Mouse (Mus musculus) lung, embryonic 16.5 days (tissue): ENCODE results near the gene Speer4e. TPM values are rescaled to one million over a fixed set of nuclear protein-coding genes. Genes with fewer than 3 reads are reported as not detected.
"Not testable (repeated sequence)": the region's sequence is repeated elsewhere in the genome, so short reads cannot be mapped to it uniquely, and the experiment has no call there.

ENCODE experiments used
- ATAC-seq: fragments of 200-750 bp; cut with Nextera tagmentation; 2 replicates; pipeline ENCODE4 v1.8.0; 2017; ENCODE audit warnings: low read depth, mild to moderate bottlenecking, moderate library complexity
- H3K27ac ChIP-seq: fragments of 300-500 bp; sonication (generic); 2 replicates; pipeline ENCODE4 v1.5.1; 2014; ENCODE audit warnings: mild to moderate bottlenecking, control low read depth, low read length
- H3K27me3 ChIP-seq: fragments of 300-500 bp; sonication (generic); 2 replicates; pipeline ENCODE4 v1.6.1; 2014; ENCODE audit warnings: low read depth, low read length, mixed read lengths; ENCODE audit not compliant: control insufficient read depth, insufficient read depth
- H3K36me3 ChIP-seq: fragments of 300-500 bp; sonication (generic); 2 replicates; pipeline ENCODE4 v1.6.1; 2014; ENCODE audit warnings: low read length; ENCODE audit not compliant: control insufficient read depth, insufficient read depth
- H3K4me1 ChIP-seq: fragments of 300-500 bp; sonication (generic); replicated peaks from 2 replicates; pipeline ENCODE4 v1.6.1; 2014; ENCODE audit warnings: low read length, mixed read lengths; ENCODE audit not compliant: control insufficient read depth, insufficient read depth
- H3K4me2 ChIP-seq: fragments of 300-500 bp; sonication (generic); 2 replicates; pipeline ENCODE4 v1.6.1; 2014; ENCODE audit warnings: low read depth, low read length, control low read depth
- H3K4me3 ChIP-seq: fragments of 300-500 bp; sonication (generic); 2 replicates; pipeline ENCODE4 v1.5.1; 2014; ENCODE audit warnings: mild to moderate bottlenecking, low read length, control low read depth
- H3K9ac ChIP-seq: fragments of 300-500 bp; sonication (generic); 2 replicates; pipeline ENCODE4 v1.6.1; 2014; ENCODE audit warnings: low read length, control low read depth
- H3K9me3 ChIP-seq: fragments of 300-500 bp; sonication (generic); 2 replicates; pipeline ENCODE4 v1.6.1; 2016; ENCODE audit warnings: low read length; ENCODE audit not compliant: control insufficient read depth
- WGBS: fragments of 180-500 bp; shearing (Covaris S2); extraction: QIAGEN DNeasy Blood & Tissue Kit; methylation state at CpG from one replicate; pipeline ENCODE4 v1.1.7; 2014; 5-methylcytosine and 5-hydroxymethylcytosine counted together
- polyA plus RNA-seq: library from polyadenylated mRNA; unstranded; fragments of >200 nt; fragmentation: Nextera tagmentation; extraction: Ambion mirVana; gene quantifications from 2 replicates; pipeline ENCODE4 v1.2.1, GENCODE M21; 2015

Gene Speer4e
- polyA plus RNA-seq, result not detected in 2 replicates

DNA sequence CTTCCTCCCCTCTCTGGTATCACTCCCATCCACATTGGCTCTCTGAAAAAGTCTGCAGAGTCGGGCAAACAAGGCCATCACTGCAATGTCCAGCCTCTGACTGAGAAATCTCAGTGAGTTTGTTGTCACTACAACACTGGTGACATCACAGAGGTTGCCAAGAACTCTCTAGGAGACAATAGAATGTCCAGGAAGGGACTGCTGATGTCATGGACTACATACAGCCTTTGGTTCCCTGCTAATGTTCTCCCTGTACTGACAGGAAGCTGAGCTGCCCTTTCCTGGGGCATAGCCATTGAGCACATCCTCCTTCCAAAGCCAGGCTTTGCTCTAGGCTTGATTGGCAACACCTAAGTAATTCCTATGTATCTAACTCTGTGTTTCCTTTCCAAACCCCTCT is at the start of gene Speer4e:
Gene Speer4e (minus strand): TSS at position 101 of the 400 bp plus-strand sequence.
- H3K36me3 ChIP-seq, H3K9me3 ChIP-seq, H3K9ac ChIP-seq, H3K27me3 ChIP-seq, H3K4me1 ChIP-seq, H3K27ac ChIP-seq, H3K4me3 ChIP-seq, ATAC-seq, H3K4me2 ChIP-seq: not testable (repeated sequence)
- WGBS, result 30% methylated on average over 1 of the region's 1 CpGs

GRCm38 (mm10) chr5:14986649-14987387 is 48.6 kb upstream of the Speer4e start:
- H3K4me1 ChIP-seq, H3K27me3 ChIP-seq, H3K4me3 ChIP-seq, H3K36me3 ChIP-seq, H3K9me3 ChIP-seq, H3K4me2 ChIP-seq, H3K9ac ChIP-seq, H3K27ac ChIP-seq: not testable (repeated sequence)
- ATAC-seq, result 0 out of 2 replicates have a peak, but pooled peaks have one; percentile 38
- 35% methylated on average over 5 of the region's 6 CpGs for WGBS

- H3K4me2 ChIP-seq, H3K9me3 ChIP-seq, H3K27me3 ChIP-seq, H3K4me1 ChIP-seq, H3K36me3 ChIP-seq, ATAC-seq, H3K27ac ChIP-seq, H3K9ac ChIP-seq, H3K4me3 ChIP-seq: not testable (repeated sequence)
- WGBS, result no CpG with 5 or more reads among the region's 1 CpGs
Measured at GRCm38 (mm10) chr5:14978835-14979234, 40.6 kb upstream of the Speer4e start, which contains the start of gene Gm10354. Gene Gm10354 (minus strand): TSS chr5:14978935.

DNA sequence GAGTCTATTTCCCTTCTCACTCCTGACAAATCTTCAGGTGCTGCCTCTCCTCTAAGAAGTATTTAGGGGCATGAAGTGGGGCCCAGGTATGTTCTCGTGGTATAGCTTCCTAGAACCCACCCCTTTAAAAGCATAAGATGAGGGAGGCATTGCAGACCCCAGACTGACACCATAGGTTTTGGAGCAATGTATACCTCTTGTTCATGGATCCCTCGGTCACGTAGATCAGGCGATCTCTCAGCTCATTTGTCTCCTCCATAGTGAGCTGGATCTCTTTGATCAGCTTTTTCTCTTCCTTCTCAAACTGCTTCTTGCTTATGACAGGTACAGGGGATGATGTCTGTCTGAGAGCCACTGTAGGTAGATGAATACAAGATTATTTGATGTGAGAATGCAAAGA is 39.1 kb upstream of the Speer4e start:
- H3K27me3 ChIP-seq, ATAC-seq, H3K9ac ChIP-seq, H3K4me3 ChIP-seq, H3K4me2 ChIP-seq, H3K36me3 ChIP-seq, H3K4me1 ChIP-seq, H3K9me3 ChIP-seq, H3K27ac ChIP-seq: not testable (repeated sequence)
- 71% methylated on average over 4 of the region's 4 CpGs for WGBS

DNA sequence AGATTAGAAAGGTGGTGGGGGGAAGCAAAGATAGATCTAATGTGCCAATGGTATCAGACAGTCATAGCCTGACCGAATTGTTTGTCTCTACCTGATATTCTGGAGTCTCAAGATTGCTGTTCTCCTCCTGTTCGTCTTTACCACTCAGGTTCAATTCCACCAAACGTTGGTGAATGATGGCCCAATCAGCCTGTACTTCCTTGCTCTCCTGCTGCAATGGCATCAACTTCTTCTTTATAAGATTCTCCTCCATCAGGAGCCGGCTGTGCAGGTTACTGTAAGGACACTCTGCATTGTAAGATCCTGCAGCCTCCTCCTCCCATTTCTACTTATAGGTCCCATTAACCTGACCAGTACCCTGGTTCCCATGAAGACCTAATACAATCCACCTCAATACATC is 37.1 kb upstream of the Speer4e start:
- not testable (repeated sequence) for H3K36me3 ChIP-seq, H3K4me3 ChIP-seq, H3K9me3 ChIP-seq, ATAC-seq, H3K27ac ChIP-seq, H3K27me3 ChIP-seq, H3K9ac ChIP-seq, H3K4me2 ChIP-seq, H3K4me1 ChIP-seq
- 51% methylated on average over 3 of the region's 4 CpGs for WGBS

DNA sequence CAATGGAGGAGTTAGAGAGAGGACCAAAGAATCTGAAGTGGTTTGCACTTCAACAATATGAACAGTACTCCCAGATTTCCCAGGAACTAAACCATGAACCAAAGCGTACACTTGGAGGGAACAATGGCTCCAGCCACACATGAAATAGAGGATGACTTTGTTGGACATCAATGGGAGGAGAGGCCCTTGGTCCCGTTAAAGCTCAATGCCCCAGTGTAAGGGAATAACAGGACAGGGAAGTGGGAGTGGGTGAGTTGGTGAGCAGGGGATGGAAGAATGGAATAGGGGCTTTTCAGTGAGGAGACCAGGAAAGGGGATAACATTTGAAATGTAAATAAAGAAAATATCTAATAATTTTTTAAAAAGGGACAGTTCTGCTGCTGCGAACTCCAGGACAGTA is 34.6 kb upstream of the Speer4e start:
- H3K4me1 ChIP-seq, H3K4me2 ChIP-seq, H3K9ac ChIP-seq, H3K27me3 ChIP-seq, ATAC-seq, H3K9me3 ChIP-seq, H3K36me3 ChIP-seq, H3K27ac ChIP-seq, H3K4me3 ChIP-seq: not testable (repeated sequence)
- WGBS, result 72% methylated on average over 3 of the region's 3 CpGs

GRCm38 (mm10) chr5:14963821-14964220 is 25.6 kb upstream of the Speer4e start:
- H3K9me3 ChIP-seq, H3K27ac ChIP-seq, H3K4me1 ChIP-seq, H3K4me2 ChIP-seq, ATAC-seq, H3K9ac ChIP-seq, H3K4me3 ChIP-seq, H3K27me3 ChIP-seq, H3K36me3 ChIP-seq: not testable (repeated sequence)
- 75% methylated on average over 13 of the region's 13 CpGs for WGBS

GRCm38 (mm10) chr5:14961502-14961901 is 23.3 kb upstream of the Speer4e start:
- H3K27ac ChIP-seq, H3K27me3 ChIP-seq, ATAC-seq, H3K9ac ChIP-seq, H3K4me1 ChIP-seq, H3K4me3 ChIP-seq, H3K36me3 ChIP-seq, H3K9me3 ChIP-seq, H3K4me2 ChIP-seq: not testable (repeated sequence)
- WGBS, result 79% methylated on average over 4 of the region's 4 CpGs

- H3K27me3 ChIP-seq, ATAC-seq: not testable (repeated sequence)
Measured at GRCm38 (mm10) chr5:14955928-14956706, 17.9 kb upstream of the Speer4e start.

More at GRCm38 (mm10) chr5:14955928-14956706, 17.9 kb upstream of the Speer4e start:
- H3K27ac ChIP-seq, H3K4me1 ChIP-seq, H3K4me2 ChIP-seq, H3K36me3 ChIP-seq, H3K9me3 ChIP-seq, H3K4me3 ChIP-seq, H3K9ac ChIP-seq: not testable (repeated sequence)
- 88% methylated on average over 1 of the region's 1 CpGs for WGBS
